Mouse (Mus musculus): ENCODE data around the gene C1s1.
"Not testable (repeated sequence)": the region's sequence is repeated elsewhere in the genome, so short reads cannot be mapped to it uniquely, and the experiment has no call there.

C1s1 gene

DNA sequence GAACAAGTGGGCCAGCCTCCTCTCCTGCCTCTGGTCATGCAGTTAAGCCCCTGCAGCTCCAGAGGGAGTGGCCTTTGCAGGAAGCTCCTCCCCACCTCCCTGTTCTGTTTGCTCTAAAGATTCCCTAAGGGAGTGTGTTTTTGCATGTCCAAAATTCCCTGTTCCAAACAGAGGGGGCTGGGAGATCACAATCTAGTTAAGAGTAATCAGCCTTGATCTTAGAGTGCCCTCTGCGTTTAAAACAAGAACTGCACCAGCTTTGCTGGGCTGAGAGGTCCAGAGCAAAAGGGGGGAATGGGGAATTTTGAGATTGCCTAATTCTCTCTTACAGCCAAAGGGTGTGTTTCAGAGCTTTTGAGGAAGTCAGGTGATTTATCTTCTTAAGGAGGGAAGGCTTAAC, at the start of gene C1s1:
Gene C1s1 (minus strand): TSS at position 76 of the 400 bp plus-strand sequence.
- DNase-seq (ENCODE audit: low read depth, low spot score) = peak; percentile 73

DNA sequence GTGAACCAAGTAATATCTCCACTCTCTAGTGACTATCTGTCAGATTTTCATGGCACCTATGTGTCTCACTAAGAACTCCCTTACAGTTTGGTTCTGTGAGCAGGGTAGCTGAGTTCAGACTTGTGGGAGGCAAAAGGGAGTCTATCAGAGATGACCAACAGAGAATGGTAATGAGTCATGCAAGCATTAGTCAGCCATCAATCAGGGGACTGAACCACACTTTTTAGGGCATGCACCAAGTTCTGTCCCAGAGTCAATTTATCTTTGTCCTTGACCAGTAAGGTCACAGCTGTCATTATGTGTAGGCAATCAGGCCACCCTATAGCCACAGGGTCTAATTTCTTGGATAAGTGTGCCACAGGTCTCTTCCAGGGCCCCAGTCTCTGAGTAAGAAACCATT, 46.6 kb upstream of the C1s1 start:
- no peak for DNase-seq (ENCODE audit: low read depth, low spot score)

DNA sequence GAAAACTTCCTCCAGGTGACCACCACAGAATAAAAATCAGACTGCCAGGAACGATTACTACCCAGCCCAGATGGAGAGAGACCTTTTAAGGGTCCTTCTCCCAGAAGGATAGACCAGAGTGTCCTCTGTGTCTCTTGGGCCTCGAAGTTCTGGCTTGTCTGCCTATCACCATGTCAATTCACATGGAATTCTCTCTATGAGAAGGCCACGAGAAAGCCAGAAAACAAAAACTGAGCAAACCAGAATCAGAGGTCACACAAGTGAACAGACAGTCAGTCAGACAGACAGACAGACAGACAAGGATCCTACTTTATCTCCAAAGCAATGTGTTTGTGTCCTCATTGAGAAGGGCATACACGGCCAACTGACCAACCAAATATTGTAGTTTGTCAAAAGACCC, 44.1 kb upstream of the C1s1 start:
- DNase-seq (ENCODE audit: low read depth, low spot score) = no peak

DNA sequence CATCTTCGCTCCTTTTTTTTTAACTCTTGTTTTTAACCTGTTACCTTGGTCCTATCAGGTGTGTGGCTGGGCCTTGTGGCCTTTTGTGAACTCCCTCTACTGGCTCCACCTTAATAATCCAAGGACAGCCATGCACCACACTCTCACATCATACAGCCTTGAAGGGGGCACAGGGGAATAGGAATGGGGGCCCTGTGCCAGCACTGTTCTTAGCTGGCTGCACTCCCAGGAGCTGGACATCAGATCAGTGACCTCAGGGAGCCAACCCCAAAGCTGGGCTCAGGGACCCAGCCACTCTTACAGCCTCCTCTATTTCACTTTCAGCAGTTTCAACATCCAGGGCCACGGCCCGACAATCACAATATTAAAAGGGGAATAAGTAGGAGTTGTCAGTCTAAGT, 43.6 kb upstream of the C1s1 start:
- no peak for DNase-seq (ENCODE audit: low read depth, low spot score)

DNA sequence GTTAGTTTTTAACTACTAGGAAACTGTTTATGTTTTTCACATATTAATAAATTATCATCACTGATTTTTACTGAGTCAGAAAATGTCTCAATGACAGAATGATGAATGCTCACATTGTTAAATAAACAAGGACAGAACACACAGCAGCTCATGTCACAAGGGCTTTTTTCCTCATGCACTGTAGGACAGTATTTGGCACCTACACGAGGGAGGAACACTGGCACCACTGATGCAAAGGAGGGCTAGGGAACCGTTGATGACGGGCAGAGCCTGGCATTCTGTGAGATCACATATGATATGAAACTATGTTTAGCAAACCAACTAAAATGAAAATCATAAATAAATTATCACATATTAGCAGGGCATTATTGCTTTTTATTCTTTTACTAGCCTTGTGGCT, 42.8 kb upstream of the C1s1 start:
- no peak for DNase-seq (ENCODE audit: low read depth, low spot score)

DNA sequence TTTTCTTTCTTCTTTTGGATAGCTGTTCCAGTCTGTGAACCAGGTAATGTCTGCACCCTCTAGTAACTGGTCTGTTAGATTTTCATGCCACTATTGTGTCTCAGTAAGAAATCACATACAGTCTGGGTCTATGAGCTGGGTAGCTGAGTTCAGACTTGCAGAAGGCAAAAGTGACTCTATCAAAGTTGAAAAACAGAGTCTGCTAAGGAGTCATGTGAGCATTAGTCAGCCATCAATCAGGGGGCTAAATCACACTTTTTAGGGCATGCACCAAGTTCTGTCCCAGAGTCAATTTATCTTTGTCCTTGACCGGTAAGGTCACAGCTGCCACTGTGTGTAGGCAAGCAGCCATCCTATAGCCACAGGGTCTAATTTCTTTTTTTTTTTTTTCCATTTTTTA, 40.1 kb upstream of the C1s1 start:
- DNase-seq (ENCODE audit: low read depth, low spot score) = no peak

DNA sequence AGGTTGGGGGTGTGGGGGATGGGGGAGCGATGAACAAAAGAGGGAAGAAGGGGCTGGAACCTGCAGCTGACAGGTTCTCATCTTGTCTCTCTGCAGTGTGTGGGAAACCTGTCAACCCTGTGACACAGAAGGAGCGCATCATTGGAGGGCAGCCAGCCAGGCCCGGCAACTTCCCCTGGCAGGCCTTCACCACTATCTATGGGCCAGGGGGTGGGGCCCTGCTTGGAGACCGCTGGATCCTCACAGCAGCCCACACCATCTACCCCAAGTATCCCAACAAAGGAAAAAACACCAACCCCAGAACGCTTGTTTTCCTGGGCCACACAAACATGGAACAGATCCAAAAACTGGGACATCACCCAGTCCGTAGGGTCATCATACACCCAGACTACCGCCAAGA, 38.0 kb upstream of the C1s1 start:
- DNase-seq (ENCODE audit: low read depth, low spot score) = not testable (repeated sequence)

DNA sequence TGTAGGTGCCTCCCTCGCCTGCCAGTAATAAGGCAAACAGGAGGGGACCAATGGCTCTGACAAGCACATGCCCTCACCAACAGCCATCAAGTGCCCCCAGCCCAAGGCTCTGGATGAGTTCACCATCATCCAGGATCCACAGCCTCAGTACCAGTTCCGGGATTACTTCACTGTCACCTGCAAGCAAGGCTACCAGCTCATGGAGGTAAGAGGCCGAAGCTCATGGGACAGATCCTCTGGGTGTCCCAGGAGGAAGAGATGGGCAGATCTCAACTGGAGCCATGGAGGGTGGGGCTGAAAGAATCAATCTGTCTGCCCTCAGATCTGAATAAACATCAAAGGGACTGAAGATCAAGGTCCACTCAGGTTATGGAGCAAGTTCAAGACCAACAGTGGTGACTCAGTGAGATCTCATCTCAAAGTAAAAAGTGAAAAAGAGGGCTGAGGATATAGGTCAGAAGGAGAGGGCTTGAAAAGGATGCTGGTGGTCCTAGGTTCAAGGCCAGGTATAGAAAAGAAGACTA, 33.1 kb upstream of the C1s1 start:
- DNase-seq (ENCODE audit: low read depth, low spot score) = not testable (repeated sequence)

DNA sequence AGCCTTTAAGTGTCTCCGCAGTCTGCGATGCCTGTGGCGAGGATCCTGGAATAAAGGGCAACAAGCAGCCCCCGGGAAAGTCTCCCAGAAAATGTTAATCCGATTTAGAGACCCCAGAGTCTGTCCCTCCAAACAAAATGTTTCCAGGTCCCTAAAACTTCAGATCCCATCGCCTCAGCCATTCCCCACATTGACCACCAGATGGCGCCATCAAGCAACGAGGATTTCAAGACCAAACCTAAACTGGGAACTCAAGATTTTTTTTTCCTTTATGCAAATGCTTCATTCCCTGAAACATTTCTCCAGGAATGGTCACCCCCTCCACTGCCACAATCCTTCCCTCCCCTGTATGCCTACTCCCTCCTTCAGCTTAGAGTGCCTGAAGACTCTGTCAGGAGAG, 27.9 kb upstream of the C1s1 start, which contains the start of gene C1rb:
Gene C1rb (plus strand): TSS at position 269 of the 400 bp plus-strand sequence.
- peak; percentile 65 for DNase-seq (ENCODE audit: low read depth, low spot score)

DNA sequence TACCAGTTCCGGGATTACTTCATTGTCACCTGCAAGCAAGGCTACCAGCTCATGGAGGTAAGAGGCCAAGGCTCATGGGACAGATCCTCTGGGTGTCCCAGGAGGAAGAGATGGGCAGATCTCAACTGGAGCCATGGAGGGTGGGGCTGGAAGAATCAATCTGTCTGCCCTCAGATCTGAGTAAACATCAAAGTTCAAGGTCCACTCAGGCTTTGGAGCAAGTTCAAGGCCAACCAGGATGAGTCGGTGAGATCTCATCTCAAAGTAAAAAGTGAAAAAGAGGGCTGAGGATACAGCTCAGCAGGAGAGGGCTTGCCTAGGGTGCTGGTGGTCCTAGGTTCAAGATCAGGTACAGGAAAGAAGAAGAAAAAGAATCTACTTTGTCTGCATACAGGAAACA, 19.5 kb upstream of the C1s1 start:
- DNase-seq (ENCODE audit: low read depth, low spot score) = not testable (repeated sequence)

DNA sequence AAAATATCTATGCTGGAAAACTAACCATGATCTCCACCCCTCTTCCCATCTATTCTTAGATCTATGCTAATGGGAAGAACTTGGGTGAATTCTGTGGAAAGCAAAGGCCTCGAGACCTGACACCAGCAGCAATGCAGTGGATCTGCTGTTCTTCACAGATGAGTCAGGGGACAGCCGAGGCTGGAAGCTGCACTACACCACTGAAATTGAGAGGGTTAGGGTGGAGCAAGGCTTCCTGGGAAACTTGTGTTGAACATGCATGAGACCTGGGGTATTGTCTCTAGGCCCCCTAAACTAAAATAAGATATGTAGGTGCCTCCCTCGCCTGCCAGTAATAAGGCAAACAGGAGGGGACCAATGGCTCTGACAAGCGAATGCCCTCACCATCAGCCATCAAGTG, 19.0 kb upstream of the C1s1 start:
- not testable (repeated sequence) for DNase-seq (ENCODE audit: low read depth, low spot score)

DNA sequence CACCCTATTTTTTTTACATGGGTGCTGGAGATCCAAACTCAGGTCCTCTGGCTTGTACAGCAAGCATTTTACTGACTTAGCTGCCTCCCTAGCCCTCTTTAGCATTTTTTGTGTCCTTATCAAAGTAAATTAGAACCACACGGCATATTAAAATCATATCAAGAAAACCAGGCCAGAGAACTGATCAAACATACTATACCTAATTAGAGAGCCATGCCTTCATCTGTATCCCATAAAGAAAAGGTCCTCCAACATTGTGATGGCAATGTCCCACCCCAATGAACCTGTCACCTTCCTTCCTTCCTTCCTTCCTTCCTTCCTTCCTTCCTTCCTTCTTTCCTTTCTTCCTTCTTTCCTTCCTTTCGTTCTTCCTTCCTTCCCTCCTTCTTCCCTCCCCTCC, 13.8 kb upstream of the C1s1 start:
- DNase-seq (ENCODE audit: low read depth, low spot score) = not testable (repeated sequence)

DNA sequence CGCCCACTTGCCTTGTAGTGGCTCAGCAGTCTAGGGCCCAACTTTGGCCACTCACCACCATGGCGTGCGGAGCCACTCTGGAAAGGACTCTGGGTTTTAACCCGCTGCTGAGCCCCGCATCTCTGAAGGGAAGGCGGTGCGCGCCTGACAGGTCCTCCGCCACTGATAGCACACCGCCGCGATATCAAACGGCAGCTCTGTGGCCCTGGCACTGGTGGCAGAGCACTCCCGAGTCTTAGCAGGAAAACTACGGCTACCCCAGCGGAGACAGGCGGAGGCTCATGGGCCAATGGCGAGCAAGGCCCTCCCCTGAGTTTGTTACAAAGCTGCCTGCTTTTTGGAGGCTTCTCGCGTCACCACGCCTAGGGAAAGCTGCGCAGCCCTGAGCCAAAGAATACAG, 10.6 kb upstream of the C1s1 start:
- DNase-seq (ENCODE audit: low read depth, low spot score) = peak; percentile 76

DNA sequence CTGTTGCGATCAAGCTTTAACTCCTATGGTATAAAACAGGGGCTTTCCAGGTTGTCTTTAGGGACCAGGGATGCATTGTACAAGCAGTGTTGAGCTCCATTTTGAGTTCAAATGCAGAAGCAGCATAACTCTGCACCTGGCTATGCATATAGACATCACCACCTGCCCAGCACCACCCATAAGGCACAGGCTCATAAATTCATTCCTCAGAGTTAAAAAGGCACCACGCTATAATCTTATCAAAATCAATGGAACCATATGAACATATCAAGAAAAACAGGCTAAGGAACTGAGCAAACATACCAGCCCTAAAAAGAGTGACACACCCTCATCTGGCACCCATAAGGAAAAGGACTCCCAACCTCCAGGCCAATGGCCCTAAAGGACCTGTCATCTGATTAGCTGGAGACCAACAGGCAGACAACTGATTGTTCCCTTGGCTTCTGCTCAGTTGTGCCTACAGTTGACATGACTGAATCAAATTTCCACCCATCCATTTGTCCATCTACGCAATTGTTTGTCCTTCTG, 6.9 kb upstream of the C1s1 start:
- DNase-seq (ENCODE audit: low read depth, low spot score) = no peak

DNA sequence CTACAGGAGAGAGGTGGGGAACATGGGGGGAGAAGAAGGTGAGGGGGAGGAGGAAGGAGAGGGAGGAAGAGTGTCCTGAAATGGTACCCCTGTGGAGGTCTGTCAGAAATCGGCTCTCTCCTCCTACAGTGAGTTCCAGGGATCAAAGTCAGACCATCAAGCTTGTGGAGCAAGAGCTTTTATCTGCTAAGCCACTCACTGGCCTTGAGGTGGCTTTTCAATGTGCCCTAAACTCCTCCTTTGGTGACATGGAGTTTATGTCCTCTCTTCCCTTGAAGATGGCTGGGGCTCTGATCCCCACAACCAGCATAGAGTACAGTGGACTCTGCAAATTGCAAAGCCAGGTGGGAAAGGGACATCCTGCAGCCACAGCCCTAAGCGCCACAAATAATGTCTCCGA, 5.8 kb upstream of the C1s1 start:
- not testable (repeated sequence) for DNase-seq (ENCODE audit: low read depth, low spot score)

DNA sequence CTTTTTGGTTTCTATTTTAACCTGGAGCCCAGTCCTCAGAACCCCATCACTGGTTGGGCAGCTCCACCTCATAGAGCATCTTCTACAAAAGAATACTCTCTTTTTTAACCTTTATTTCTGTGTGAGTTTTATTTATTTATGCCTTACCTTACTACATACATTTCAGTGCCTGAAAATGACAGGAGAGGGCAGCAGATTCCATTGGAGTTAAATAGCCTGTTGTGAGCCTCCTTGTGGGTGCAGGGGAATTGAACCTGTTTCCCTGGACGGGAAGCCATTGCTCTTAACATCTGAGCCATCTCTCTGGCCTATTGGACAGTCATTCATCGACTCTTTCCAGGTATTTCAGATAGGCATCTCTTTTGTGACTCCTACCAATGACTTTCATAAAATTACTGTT, 3.3 kb upstream of the C1s1 start:
- peak; percentile 12 for DNase-seq (ENCODE audit: low read depth, low spot score)

DNA sequence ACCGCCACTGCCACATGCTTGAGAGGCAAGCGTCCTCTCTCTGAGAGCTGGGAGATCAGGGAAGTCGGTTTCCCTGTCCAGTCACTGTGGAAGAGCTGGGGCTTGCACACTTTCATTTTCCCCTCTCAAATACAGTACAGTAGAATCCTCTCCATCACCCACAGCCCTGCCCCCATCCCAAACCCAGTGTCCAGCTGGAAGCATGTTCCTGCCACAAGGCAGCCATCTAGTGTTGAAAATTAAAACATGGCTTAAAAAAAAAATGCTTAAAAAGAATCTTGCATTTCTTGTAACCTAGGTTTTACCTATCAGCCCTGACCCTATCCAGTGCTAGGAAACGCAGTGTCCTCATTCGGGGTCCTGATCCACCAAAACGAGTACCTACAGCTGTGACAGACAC, 2.3 kb upstream of the C1s1 start:
- DNase-seq (ENCODE audit: low read depth, low spot score) = no peak

DNA sequence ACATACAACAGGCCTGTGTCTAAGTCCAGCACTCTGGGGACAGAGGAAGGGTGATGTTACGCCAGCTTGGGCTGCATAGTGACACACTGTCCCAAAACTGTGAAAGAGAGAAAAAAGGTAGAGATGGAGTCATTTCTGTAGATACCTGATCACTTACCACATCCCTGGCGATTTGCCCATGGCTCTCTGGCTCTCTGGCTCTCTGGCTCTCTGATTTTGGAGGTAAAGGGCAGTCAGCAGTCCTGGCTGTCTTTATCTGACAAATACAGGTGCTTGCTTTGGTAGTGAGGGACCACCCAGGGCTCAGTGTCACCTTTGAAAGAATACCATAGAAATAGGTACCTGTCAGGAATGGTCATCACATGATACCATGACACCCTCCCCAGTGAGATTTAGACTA, 983 bp downstream of the C1s1 start:
- not testable (repeated sequence) for DNase-seq (ENCODE audit: low read depth, low spot score)

DNA sequence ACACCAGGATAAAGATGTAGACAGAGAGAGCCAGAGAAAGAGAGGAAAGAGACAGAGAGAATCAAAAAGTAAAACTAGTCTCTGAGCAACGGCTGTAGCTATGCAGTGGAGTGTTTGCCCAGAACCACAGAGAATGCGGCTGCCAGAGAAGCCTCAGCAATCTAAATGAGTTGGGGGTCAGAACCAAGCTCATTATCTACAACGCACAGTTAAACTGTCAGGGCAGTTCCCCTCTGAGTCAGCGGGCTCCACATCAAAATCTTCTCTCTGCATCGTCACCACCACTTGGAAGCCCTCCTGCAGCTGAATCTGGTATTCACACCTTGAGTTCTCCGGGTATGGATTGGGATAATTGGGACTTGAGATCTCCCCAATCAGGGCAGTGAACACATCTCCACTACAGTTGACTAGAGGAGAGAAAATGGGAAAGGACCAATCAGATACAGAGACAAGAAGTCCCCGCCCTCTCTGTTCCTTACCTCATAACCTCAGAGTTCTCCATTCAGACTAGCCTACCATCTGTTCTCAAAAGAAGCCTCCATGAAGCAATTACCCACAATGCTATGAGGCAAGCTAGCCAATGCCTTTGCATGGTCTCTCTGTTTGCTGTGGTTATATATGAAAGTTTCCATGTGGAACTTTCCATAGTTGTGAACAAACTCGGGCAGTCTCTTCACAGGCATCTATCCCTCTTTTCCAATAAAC, 5.9 kb downstream of the C1s1 start:
- not testable (repeated sequence) for DNase-seq (ENCODE audit: low read depth, low spot score)

DNA sequence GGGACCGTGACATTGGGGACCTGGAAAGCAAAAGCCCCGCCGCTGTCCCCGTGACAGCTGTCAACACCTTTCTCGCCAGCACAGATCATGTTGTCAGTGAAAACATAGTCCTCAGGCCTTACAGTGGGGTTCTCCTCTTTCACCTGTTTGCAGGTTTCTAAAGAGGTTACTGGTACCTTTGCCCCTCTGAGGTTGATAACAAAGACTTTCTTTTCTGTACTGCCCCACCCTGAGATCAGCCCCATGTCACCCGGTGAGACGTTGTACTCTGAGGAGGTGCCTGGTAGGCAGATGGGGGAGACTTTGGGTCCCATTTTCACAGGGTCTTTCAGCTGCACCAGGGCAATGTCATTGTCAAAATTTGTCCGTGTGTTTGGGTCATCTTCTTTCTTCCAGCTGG, 11.1 kb downstream of the C1s1 start:
- DNase-seq (ENCODE audit: low read depth, low spot score) = no peak

DNA sequence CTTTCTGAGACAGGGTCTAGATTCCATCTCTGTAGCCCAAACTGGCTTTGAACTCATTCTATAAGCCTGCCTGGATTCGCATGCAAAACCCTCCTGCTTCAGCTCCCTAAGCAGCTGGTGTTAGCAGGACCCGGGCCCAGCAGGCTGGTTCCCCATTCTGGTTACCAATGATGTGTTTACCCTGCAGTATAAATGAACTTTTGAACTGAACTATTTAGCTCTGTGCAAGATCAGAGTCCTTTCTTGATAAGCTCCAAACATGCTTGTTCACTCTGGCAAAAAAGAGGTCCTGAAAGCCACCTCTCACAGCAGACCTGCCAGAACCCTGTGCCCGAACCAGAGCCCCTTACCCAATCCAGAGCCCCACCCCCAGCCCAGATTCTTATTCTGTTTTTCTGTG, 14.3 kb downstream of the C1s1 start:
- no peak for DNase-seq (ENCODE audit: low read depth, low spot score)

DNA sequence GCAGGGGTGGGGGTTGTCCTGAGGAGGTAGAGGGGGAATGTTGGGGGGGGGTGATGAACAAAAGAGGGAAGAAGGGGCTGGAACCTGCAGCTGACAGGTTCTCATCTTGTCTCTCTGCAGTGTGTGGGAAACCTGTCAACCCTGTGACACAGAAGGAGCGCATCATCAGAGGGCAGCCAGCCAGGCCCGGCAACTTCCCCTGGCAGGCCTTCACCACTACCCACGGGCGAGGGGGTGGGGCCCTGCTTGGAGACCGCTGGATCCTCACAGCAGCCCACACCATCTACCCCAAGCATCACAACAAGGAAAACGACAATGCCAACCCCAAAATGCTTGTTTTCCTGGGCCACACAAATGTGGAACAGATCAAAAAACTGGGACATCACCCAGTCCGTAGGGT, 20.1 kb downstream of the C1s1 start:
- not testable (repeated sequence) for DNase-seq (ENCODE audit: low read depth, low spot score)

DNA sequence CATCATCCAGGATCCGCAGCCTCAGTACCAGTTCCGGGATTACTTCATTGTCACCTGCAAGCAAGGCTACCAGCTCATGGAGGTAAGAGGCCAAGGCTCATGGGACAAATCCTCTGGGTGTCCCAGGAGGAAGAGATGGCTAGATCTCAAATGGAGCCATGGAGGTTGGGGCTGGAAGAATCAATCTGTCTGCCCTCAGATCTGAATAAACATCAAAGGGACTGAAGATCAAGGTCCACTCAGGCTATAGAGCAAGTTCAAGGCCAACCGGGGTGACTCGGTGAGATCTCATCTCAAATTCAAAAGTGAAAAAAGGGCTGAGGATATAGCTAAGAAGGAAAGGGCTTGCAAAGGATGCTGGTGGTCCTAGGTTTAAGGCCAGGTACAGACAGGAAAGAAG, 24.4 kb downstream of the C1s1 start:
- DNase-seq (ENCODE audit: low read depth, low spot score) = not testable (repeated sequence)
